Mouse (Mus musculus): ENCODE results near the gene Rlf. TPM values are rescaled to one million over a fixed set of nuclear protein-coding genes. Genes with fewer than 3 reads are reported as not detected.
"Not testable (repeated sequence)": the region's sequence is repeated elsewhere in the genome, so short reads cannot be mapped to it uniquely, and the experiment has no call there.

Gene Rlf
- polyA plus RNA-seq, 1 experiment from 2014 or later: 25.8 TPM

DNA sequence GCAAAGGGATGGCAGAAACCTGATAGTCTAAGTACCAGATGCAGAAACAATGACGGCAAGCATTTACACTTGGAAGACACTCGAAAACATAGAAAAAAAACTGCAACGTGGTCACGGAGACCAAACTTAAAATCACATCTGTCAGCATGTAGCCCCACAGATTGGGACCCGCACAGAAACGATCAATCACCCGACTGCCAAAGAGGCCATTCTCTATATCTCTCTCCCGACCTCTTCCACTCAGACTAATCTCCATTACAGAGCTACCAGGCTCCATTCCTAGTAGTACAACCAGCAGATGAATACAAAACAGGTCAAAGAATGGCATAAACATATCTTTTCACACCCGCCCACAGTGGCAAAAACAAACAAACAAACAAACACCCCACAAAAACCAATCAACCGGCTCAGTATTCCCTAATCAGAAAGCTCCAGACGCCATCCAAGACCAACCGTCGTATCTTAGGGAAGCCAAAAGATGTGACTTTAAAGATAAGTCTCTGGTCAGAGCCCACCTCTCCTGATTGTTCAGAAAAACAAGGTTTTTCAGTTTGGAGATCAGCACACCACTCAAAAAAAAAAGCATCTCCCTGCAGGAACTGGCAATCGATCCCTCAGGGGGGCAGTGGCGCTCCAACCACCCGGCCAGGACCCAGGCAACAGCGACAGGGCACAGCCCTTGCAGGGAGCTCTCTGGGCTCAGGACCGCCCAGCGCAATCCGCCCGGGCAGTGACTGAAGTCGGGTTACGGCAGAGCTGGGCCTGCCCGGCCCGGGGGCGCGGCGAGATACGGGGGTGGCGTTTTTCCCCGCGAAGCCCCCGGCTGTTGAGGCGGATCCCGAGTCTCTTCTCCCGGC is 720 bp downstream of the Rlf start:
- peak overlapping the region; percentile 66 for H3K4me2 ChIP-seq
- H3K9me3 ChIP-seq: no peaks in the 10 kb centered on the region
- H3K4me3 ChIP-seq (replicated peaks): peak overlapping the region; percentile 94
- H3K4me1 ChIP-seq: peaks cover 2% of the 10 kb centered on the region; the same call in 1 of the 2 replicates
- H3K27me3 ChIP-seq (replicated peaks): no peaks in the 10 kb centered on the region
- peak overlapping the region; percentile 85 for H3K9ac ChIP-seq
- H3K36me3 ChIP-seq: no peaks in the 10 kb centered on the region
- peak overlapping the region; percentile 78 for H3K27ac ChIP-seq
- peak; percentile 84 for ATAC-seq (ENCODE audit: insufficient read depth, low FRiP score, low read depth)
- under 1% methylated on average over 36 of the region's 36 CpGs for WGBS

DNA sequence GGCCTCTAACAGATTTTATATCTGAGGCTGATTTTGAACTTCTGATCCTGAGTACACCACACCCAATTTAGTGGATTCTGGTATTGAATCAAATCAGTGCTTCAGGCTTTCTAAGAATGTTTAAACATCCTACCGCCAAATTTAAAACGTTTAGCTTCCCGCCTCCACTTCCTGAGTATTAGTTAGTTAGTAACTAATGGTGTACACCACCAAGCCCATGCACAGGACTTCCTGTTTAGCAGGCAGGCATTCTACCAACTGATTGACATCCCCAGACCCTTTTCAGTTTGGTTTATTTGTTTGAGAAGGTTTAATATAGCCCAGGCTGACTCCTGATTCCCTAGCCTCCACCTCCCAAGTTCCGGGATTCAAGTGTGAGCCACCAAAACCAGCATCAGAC is 6.0 kb downstream of the Rlf start:
- Histone ChIP-seq H3K9me3 (no peaks in the 10 kb centered on the region), H3K27me3 (replicated peaks) (no peaks in the 10 kb centered on the region), H3K4me3 (replicated peaks) (no peak overlapping the region), H3K4me1 (peaks cover 2% of the 10 kb centered on the region; the same call in 1 of the 2 replicates), H3K27ac (no peak overlapping the region), H3K36me3 (no peaks in the 10 kb centered on the region), H3K9ac (no peak overlapping the region), H3K4me2 (no peak overlapping the region)
- 77% methylated on average over 4 of the region's 4 CpGs for WGBS
- ATAC-seq (ENCODE audit: insufficient read depth, low FRiP score, low read depth): no peak

DNA sequence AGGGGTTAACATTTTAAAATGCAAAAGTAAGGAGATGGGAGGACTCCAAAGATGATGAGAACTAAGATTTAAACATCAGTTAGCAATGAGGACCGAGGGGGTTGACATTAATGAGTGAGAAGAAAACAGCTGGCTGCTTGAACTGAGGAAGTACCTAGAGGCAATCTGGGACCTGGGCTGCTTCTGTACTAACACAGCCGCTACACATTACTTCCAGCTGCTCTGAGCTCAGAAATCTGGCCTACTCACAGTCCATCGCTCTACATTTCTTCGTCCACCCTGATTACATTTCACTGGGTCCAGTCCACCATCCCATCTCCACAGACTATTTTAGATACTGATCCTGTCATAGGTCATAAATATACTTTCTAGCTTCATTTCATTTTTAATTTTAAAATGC is 17.0 kb downstream of the Rlf start:
- no peaks in the 10 kb centered on the region for H3K27me3 ChIP-seq (replicated peaks)
- H3K4me2 ChIP-seq: no peak overlapping the region
- no peak overlapping the region for H3K4me3 ChIP-seq (replicated peaks)
- H3K9ac ChIP-seq: no peak overlapping the region
- 71% methylated on average over 4 of the region's 4 CpGs for WGBS
- ATAC-seq (ENCODE audit: insufficient read depth, low FRiP score, low read depth): no peak
- H3K4me1 ChIP-seq: no peaks in the 10 kb centered on the region
- H3K9me3 ChIP-seq: no peaks in the 10 kb centered on the region
- no peak overlapping the region for H3K27ac ChIP-seq
- no peaks in the 10 kb centered on the region for H3K36me3 ChIP-seq

DNA sequence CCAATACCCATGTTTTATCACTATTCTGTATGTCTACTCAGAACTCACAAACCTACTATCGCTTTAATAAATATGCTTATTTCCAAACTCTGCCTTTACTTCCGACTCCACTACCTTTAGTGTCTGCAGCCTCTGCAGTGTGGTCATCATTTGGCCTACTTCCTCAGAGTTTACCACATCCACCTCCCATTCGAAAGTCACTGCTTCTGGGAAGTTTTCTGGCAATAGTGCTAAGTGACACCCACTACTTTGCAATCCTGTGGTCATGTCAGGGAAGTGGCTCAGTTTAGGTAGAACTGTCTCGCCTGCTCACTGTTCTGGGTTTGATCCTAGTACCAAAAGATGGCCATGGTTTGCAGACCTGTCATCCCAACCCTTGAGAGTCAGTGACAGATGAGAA is 17.9 kb downstream of the Rlf start:
- no peak for ATAC-seq (ENCODE audit: insufficient read depth, low FRiP score, low read depth)

DNA sequence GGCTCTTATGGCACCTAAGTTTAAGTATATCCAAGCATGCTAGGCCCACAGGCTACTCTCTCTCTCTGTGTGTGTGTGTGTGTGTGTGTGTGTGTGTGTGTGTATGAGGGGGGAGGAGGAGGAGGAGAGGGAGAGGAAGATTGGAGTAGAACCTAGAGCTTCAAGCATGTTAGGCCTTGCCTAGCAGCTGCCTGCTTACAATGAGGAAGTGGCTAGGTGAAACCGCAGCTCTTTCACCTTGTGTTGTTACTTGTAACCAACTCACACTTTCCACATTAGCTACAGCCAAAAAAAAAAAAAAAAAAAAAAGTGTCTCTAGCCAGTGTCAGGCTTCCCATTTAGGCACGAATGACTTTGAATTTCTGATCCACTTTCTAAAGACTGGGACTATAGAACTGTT is 18.7 kb downstream of the Rlf start:
- H3K9me3 ChIP-seq: no peaks in the 10 kb centered on the region
- H3K4me2 ChIP-seq: no peak overlapping the region
- H3K27ac ChIP-seq: no peak overlapping the region
- H3K27me3 ChIP-seq (replicated peaks): no peaks in the 10 kb centered on the region
- H3K4me3 ChIP-seq (replicated peaks): no peak overlapping the region
- 81% methylated on average over 2 of the region's 2 CpGs for WGBS
- ATAC-seq (ENCODE audit: insufficient read depth, low FRiP score, low read depth): no peak
- H3K9ac ChIP-seq: no peak overlapping the region
- H3K4me1 ChIP-seq: no peaks in the 10 kb centered on the region
- H3K36me3 ChIP-seq: no peaks in the 10 kb centered on the region

More for the DNA sequence above, 17.9 kb downstream of the Rlf start:
- WGBS: 93% methylated on average over 4 of the region's 4 CpGs
- no peak overlapping the region for H3K9ac ChIP-seq
- no peaks in the 10 kb centered on the region for H3K27me3 ChIP-seq (replicated peaks)
- no peak overlapping the region for H3K27ac ChIP-seq
- H3K36me3 ChIP-seq: no peaks in the 10 kb centered on the region
- H3K4me3 ChIP-seq (replicated peaks): no peak overlapping the region
- H3K4me1 ChIP-seq: no peaks in the 10 kb centered on the region
- H3K9me3 ChIP-seq: no peaks in the 10 kb centered on the region
- no peak overlapping the region for H3K4me2 ChIP-seq

DNA sequence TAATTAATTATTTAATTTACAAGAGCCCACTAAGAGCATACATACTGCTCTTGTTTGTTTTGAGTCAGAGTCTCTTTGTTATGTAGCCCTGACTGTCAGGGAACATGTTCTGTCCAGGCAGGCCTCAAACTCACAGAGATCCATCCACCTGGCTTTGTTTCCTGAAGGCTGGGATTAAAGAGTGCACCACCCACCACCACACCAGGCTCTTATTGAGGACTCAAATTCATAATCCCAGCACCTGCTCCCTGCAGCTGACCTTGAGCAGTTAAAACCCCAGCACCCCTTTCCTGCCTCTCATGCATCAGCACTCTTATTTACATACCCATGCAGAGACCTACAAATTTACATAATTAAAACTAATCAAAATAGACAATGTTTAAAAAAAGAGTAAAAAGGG is 20.1 kb downstream of the Rlf start:
- Histone ChIP-seq H3K9ac (no peak overlapping the region), H3K9me3 (no peaks in the 10 kb centered on the region), H3K36me3 (no peaks in the 10 kb centered on the region), H3K4me2 (no peak overlapping the region), H3K27ac (no peak overlapping the region), H3K27me3 (replicated peaks) (no peaks in the 10 kb centered on the region), H3K4me3 (replicated peaks) (no peak overlapping the region), H3K4me1 (no peaks in the 10 kb centered on the region)
- no peak for ATAC-seq (ENCODE audit: insufficient read depth, low FRiP score, low read depth)

DNA sequence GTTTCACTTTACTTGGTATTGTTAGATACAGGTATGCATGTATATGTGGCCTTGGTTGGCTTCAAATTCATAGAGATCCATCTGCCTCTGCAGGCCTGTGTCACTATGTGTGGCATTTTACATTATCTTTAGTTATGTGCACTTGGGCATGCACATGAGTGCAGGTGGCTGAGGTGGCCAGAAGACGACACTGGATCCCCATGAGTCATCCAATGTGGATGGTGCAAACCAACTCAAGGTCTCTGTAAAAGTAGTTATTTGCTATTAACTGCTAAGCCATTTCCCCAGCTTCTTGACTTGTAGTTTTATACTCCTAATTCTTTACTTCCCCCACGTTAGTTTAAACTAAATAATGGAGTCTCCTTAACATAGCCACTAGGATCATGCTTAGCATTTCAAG is 22.6 kb downstream of the Rlf start:
- Histone ChIP-seq H3K4me1 (no peaks in the 10 kb centered on the region), H3K9ac (no peak overlapping the region), H3K4me3 (replicated peaks) (no peak overlapping the region), H3K9me3 (no peaks in the 10 kb centered on the region), H3K4me2 (no peak overlapping the region), H3K27me3 (replicated peaks) (no peaks in the 10 kb centered on the region), H3K36me3 (peaks cover 3% of the 10 kb centered on the region; the same call in 1 of the 2 replicates), H3K27ac (no peak overlapping the region)
- ATAC-seq (ENCODE audit: insufficient read depth, low FRiP score, low read depth): no peak
- 94% methylated on average over 2 of the region's 2 CpGs for WGBS

DNA sequence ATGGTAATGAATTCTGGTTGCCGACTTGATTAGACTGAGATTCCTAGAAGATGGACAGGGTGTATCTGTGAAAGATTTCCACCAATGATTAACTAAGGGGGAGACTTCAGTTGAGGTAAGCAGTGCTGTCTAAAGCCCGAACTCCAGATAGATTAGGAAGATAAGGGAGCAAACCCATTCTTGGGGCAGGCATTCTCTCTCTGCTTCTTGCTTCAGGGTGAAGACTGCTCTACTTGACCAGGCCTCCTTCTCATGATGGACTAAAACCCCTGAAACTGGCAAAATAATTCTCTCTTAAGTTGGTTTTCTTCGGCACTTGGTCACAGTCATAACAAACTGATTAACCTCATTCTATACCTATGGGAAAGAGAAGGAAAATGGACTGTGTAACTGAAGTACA is 25.5 kb downstream of the Rlf start:
- no peak overlapping the region for H3K9ac ChIP-seq
- H3K36me3 ChIP-seq: peaks cover 8% of the 10 kb centered on the region; the same call in 1 of the 2 replicates
- H3K4me3 ChIP-seq (replicated peaks): no peak overlapping the region
- no peaks in the 10 kb centered on the region for H3K27me3 ChIP-seq (replicated peaks)
- H3K4me1 ChIP-seq: no peaks in the 10 kb centered on the region
- ATAC-seq (ENCODE audit: insufficient read depth, low FRiP score, low read depth): no peak
- H3K4me2 ChIP-seq: no peak overlapping the region
- no peaks in the 10 kb centered on the region for H3K9me3 ChIP-seq
- WGBS: 82% methylated on average over 3 of the region's 3 CpGs
- H3K27ac ChIP-seq: no peak overlapping the region

DNA sequence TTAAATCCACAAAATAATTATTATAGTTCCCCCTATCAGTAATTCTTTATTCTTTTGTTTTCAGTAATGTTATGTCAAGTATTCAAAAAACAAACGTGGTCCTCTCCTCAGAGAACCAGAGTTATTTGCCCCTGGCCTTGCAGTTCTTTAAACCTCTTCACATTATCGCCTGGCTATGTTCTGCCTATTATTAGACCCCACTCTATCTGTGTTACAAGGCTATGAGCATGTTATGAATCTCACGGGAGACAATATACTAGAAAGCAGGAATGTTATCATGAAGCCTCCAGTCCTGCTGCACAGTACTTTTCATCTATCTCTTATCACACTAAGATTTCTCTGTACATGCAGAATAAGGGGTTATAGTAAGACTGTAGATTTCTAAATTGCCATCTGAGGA is 35.2 kb downstream of the Rlf start:
- Histone ChIP-seq H3K27ac (no peak overlapping the region), H3K9ac (no peak overlapping the region), H3K4me3 (replicated peaks) (no peak overlapping the region), H3K27me3 (replicated peaks) (no peaks in the 10 kb centered on the region), H3K4me2 (no peak overlapping the region), H3K9me3 (no peaks in the 10 kb centered on the region), H3K36me3 (peaks cover 13% of the 10 kb centered on the region), H3K4me1 (no peaks in the 10 kb centered on the region)
- WGBS: 93% methylated on average over 3 of the region's 3 CpGs
- no peak for ATAC-seq (ENCODE audit: insufficient read depth, low FRiP score, low read depth)

DNA sequence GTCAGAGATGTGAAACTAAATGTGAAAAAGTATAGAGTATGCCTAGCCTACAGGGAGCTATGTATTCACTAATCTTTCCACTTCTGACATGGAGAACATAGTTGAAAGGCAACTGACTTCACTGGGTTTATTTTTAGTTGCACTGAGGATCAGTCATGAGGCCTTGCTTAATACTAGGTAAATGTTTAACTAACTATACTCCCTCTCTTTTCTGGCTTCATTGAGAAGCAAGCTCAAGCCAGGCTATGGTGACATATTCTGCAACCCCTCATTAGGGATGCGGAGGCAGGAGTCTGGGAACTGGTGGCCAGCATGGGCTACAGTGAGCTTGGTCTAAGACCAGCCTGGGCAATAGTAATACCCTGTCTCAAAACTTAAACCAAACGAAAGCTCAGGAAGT is 47.2 kb downstream of the Rlf start:
- no peak overlapping the region for H3K4me3 ChIP-seq (replicated peaks)
- H3K27me3 ChIP-seq (replicated peaks): no peaks in the 10 kb centered on the region

DNA sequence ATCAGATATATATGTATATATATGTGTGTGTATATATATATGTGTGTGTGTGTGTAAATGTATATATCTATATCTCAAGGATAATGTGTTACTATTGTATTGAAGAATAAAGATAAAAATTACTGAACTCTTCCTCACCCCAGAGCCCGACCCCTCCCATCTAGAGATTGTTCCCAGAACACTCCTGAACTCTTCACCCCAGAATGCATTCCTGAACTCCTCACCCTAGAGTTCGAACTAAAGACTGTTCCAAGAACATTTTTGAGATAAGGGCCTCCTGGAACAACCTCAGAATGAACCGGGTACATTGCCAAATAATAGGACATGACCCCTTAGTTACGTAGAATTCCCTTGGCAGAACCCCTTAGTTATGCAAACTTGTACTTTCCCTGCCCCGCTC is 48.2 kb downstream of the Rlf start:
- peaks cover 32% of the 10 kb centered on the region for H3K36me3 ChIP-seq
- ATAC-seq (ENCODE audit: insufficient read depth, low FRiP score, low read depth); H3K4me2 ChIP-seq; H3K27me3 ChIP-seq (replicated peaks); H3K27ac ChIP-seq; H3K9ac ChIP-seq; H3K4me1 ChIP-seq; H3K9me3 ChIP-seq; H3K4me3 ChIP-seq (replicated peaks): not testable (repeated sequence)
- 55% methylated on average over 4 of the region's 5 CpGs for WGBS

More for the DNA sequence above, 47.2 kb downstream of the Rlf start:
- Histone ChIP-seq H3K4me1 (no peaks in the 10 kb centered on the region), H3K36me3 (peaks cover 35% of the 10 kb centered on the region), H3K4me2 (no peak overlapping the region), H3K9ac (no peak overlapping the region), H3K27ac (no peak overlapping the region), H3K9me3 (no peaks in the 10 kb centered on the region)
- WGBS: 98% methylated on average over 2 of the region's 2 CpGs
- ATAC-seq (ENCODE audit: insufficient read depth, low FRiP score, low read depth): no peak; the same call in 1 of the 2 replicates

DNA sequence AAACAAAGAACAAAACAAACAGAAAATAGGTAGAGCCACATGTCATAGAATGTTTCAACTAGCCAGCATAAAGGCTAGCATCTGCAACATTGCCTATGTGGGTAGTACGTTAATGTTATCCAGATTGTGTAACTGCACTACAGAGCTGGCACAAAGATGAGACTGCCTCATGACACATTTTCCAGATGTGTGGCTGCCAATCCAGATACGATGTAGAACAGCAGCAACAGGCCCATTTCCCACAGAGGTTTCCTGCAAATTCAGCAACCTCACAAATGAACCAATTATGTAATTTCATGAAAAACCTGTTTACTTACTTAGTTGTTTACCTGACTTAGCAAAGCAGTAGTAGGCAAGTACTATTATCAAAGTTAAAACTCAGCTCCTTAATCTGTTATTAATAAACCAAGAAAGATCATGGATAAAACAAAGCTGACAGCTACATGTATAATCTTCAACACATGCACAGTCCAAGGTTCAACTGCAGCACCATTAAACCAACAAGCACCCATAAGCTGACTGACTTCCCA is 51.3 kb downstream of the Rlf start:
- Histone ChIP-seq H3K4me1 (no peaks in the 10 kb centered on the region), H3K9me3 (no peaks in the 10 kb centered on the region), H3K27ac (no peak overlapping the region), H3K4me3 (replicated peaks) (no peak overlapping the region), H3K36me3 (peaks cover 12% of the 10 kb centered on the region), H3K9ac (no peak overlapping the region), H3K27me3 (replicated peaks) (no peaks in the 10 kb centered on the region), H3K4me2 (no peak overlapping the region)
- no peak for ATAC-seq (ENCODE audit: insufficient read depth, low FRiP score, low read depth)
- 95% methylated on average over 2 of the region's 2 CpGs for WGBS
